Mouse (Mus musculus): ENCODE data around the gene Olfr1467. TPM values are rescaled to one million over a fixed set of nuclear protein-coding genes. Genes with fewer than 3 reads are reported as not detected.

The Olfr1467 gene
- total RNA-seq (2023): not detected

GRCm38 (mm10) chr19:13361936-13362335, at the start of gene Olfr1467:
TSS of gene Olfr1467 (plus strand) at chr19:13362236.

GRCm38 (mm10) chr19:13315441-13315840, 46.6 kb upstream of the Olfr1467 start, which contains the start of gene Olfr1465:
TSS of gene Olfr1465 (minus strand) at chr19:13315541.

GRCm38 (mm10) chr19:13338562-13338961, 23.5 kb upstream of the Olfr1467 start, which contains the start of gene Olfr1466:
TSS of gene Olfr1466 (plus strand) at chr19:13338862.

GRCm38 (mm10) chr19:13407549-13407948, 45.5 kb downstream of the Olfr1467 start, which contains the start of gene Olfr1469:
TSS of gene Olfr1469 (plus strand) at chr19:13407849.

Other genes starting within 250 kb of the Olfr1467 start
- gene Olfr1459, start 212.7 kb upstream of the Olfr1467 start, total RNA-seq (2023): not detected
- gene Olfr1461, start 199.2 kb upstream of the Olfr1467 start, total RNA-seq (2023): not detected
- not detected for gene Olfr1462, start 176.5 kb upstream of the Olfr1467 start, total RNA-seq (2023)
- gene Olfr1463, start 130.9 kb upstream of the Olfr1467 start, total RNA-seq (2023): not detected
- gene Olfr1465, start 46.7 kb upstream of the Olfr1467 start, total RNA-seq (2023): not detected
- gene Olfr1466, start 23.4 kb upstream of the Olfr1467 start, total RNA-seq (2023): not detected
- not detected for gene Olfr1469, start 45.6 kb downstream of the Olfr1467 start, total RNA-seq (2023)
- not detected for gene Olfr1471, start 81.2 kb downstream of the Olfr1467 start, total RNA-seq (2023)
- gene Olfr1472, start 93.8 kb downstream of the Olfr1467 start, total RNA-seq (2023): not detected
- not detected for gene Olfr1474, start 107.3 kb downstream of the Olfr1467 start, total RNA-seq (2023)
- gene Olfr1475, start 118.0 kb downstream of the Olfr1467 start, total RNA-seq (2023): not detected
- not detected for gene Olfr1477, start 138.3 kb downstream of the Olfr1467 start, total RNA-seq (2023)
- not detected for gene Olfr1480, start 165.7 kb downstream of the Olfr1467 start, total RNA-seq (2023)
- not detected for gene Olfr1484, start 221.3 kb downstream of the Olfr1467 start, total RNA-seq (2023)

Data from CD8-positive naive resting alpha-beta T cell, adult 57 days (primary cell).